Mouse (Mus musculus) gastrocnemius, postnatal 36 days (tissue): ENCODE results near the gene Gm49337. TPM values are rescaled to one million over a fixed set of nuclear protein-coding genes. Genes with fewer than 3 reads are reported as not detected.
"Not testable (repeated sequence)": the region's sequence is repeated elsewhere in the genome, so short reads cannot be mapped to it uniquely, and the experiment has no call there.

Experiments
- DNase-seq, 2 experiments: peaks; one replicate each; pipeline ENCODE4 v3.0.0; 2022
- intact Hi-C: fragments of 180-260 bp; cut with DNase I; formaldehyde crosslinking; loops from one replicate; pipeline ENCODE4 v1.15.1; 2025
- total RNA-seq, 2 experiments: library from RNA; stranded (reverse); gene quantifications; 2 replicates each; pipeline ENCODE4 v1.2.3; 2021

Gm49337 gene
- total RNA-seq, 2 experiments from 2014 or later = 0.59 TPM; not detected in 1

DNA sequence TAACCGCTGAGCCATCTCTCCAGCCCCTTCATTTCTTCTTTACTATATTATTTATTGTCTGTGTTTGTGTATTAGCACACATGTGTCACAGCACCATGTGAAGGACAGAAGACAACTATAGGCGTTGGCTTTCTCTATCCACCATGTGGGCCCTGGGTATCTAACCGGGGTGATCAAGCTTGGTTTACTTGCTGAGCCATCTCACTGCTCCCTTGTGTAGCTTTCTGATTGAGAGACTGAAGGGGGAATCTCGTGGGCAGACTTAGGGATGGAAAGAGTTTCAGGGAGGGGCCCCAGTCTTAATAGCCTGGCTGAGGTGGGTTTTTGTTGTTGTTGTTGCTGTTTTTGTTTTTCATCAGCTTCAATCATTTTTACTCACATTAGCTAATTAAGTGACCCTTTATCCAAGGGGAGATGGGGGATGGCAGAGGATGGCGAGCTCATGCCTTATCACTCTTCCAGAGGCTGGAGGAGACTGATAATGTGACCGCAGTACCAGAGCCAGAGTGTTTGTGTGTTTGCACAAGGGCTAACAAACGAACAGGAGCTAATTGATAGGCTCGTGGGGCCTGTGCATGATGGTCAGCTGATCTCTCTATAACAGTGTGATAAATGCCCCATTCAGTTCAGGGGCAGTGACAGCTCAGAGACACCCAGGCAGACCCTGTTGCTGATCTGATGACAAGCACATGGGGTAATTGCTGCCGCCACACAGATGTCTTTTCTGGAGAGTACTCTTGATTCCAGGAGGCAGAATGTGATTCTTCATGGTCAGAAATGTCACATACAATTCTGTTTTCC lies 20.6 kb downstream of the Gm49337 start:
- intact Hi-C loops = no loop called here

DNA sequence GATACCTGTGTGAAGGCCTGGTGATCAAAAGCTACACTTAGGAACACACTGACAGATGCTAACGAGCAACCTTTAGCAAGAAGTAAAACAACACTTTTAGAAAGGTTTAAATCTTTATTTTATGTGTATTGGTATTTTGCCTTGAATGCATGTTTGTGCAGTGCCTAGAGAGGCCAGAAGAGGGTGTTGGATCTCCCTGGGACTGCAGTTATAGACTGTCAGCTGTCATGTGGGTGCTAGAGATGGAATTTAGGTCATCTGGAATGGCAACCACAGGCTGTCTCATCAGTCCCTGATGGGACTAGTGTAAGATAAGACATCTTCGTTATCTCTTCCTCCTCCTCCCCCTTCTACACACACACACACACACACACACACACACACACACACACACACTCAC lies 25.2 kb downstream of the Gm49337 start:
- intact Hi-C loops = no loop called here

More for the DNA sequence above, 20.6 kb downstream of the Gm49337 start:
- no peak for DNase-seq

DNA sequence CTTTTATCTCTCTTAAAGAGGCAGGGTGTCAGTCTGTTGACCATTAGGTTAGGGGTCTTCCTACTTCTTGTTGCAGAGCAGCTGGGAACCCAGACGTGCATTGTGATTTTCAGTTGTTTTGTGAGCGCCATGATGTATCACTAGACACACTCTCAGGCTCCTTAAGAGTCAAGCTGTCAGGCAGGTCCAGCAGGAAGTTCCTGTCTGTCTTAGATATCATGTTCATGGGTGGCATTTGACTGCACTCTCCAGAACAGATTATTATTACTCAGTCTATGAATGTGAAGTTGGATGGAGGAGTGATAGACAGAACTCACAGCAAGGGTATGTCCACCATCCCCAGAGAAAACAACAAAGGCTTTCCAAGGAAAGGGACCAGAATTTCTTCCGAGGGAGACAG lies 31.2 kb downstream of the Gm49337 start:
- no peak for DNase-seq
- intact Hi-C loops = no loop called here

More for the DNA sequence above, 25.2 kb downstream of the Gm49337 start:
- no peak for DNase-seq

DNA sequence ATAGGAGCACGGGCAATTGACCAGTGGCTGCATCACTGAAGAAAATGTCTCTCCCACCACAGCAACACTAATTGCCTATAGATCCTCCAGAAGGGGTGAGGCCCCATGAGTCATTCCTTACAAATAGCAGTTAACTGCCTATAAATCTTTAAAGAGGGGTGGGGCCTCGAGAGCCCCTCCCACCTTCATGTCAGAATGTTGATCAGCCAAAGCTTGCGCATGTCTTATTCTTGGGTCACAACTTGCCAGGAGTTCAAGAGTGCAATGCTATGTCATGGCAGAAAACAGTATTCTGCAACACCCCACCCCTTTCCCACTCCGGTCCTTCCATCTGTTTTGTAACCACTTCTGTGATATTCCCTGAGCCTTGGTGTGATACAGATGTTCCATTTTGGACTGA lies 33.3 kb downstream of the Gm49337 start:
- intact Hi-C loops = no loop called here
- no peak for DNase-seq

DNA sequence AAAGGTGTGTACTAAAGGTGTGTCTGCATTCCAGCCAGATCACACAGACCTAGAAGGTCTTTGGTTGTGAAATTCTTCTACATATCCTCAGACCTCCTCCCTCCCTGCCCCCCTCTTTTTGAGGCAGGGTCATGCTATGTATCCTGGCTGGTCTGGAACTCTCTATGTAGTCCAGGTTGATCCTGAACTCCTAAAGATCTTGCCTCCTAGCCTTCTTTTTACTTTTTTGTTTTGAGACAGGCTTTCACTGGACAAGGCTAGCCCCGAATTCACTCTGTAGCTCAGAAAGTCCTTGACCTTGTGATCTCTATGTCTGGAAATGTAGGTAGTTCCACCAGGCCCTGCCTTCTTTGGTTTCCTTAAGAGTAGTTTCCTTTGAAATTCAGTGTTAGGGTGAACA lies 35.7 kb downstream of the Gm49337 start:
- DNase-seq = no peak
- intact Hi-C loops = no loop called here

DNA sequence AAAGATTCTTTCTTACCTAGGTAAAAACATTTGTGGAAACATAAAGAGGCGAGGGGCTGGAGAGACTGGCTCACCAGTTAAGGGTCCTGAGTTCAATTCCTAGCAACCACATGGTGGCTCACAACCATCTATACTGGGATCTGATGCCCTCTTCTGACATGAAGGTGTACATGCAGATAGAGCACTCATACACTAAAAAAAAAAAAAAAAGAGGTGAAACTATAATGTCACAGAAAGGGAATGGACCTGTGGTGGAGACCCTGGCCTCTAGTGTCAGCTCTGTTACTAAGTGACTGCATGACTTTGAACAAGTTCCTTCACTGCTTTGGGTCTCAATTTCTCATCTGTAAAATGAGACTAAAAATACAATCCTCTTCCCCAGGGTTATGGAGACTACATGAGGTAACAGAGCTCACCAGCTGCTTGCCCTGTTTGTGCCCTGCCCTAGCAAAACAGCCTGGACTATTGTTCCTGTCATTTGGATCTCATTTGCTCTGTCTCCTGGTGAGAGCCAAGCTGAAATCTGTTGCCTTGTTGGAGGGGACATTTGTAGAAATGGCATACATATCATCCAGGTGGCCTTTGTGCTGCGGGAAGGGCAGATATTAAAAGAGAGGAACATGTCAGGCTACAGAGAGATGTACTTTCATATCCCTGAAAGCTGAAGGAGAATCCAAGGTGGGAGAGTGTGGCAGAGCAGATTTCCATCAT lies 42.9 kb downstream of the Gm49337 start:
- intact Hi-C loops = loop anchor here (5.0 kb wide), 1 partner anchor 39 kb away; no protein-coding TSS in a partner anchor
- no peak for DNase-seq

DNA sequence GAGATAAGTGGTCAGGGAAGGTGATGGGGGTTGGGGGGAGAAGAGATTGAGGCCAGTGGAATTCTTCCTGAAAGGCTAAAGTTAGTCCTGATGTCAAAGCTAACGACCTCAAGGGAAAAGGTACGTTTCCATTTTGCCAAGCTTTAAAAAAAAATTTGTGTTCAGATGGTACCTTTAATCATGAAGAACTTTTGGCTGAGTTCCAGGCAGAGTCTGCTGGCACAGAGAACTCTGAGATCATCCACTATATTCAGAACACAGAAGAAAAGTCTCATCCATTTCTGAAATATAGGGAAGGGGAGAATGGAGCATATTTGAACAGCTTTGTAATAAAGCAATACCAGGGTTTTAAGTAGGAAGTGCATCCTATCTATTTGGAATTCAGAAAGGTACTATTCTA lies 43.9 kb downstream of the Gm49337 start:
- intact Hi-C loops = loop anchor here (5.0 kb wide), 1 partner anchor 40 kb away; no protein-coding TSS in a partner anchor
- no peak for DNase-seq

DNA sequence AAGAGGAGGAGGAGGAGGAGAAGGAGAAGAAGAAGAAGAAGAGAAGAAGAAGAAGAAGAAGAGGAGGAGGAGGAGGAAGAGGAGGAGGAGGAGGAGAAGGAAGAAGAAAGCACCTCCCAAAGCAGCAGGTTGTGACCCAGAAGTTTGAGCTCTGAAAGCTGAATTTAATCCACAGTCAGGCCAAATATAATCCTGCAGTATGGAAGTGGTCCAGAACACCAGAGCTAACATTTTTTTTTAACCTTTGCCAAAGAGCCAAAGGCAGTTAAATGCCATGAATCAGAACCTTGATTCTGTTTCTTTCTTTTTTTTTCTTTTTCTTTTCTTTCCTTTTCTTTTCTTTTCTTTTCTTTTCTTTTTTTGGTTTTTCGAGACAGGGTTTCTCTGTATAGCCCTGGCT lies 44.5 kb downstream of the Gm49337 start:
- not testable (repeated sequence) for DNase-seq
- intact Hi-C loops = loop anchor here (5.0 kb wide), 1 partner anchor 40 kb away; no protein-coding TSS in a partner anchor

DNA sequence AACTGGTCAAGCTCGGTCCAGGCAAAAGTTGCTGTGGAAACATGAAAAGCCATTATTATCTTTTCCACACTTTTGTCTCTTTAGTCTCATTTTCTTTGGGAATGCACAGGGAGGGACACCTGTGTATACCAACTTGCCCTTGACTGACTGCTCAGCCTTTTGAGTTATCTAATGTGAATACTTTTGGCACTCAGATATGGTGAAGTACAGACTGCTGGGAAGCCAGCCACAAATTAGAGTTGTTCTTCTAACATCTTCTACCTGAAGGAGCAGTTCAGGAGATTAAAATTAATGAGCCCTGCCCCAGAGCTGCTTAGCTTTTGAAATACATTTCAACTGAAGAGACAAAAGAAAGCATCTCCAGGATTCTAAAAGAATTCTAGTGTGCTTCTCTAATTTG lies 45.9 kb downstream of the Gm49337 start:
- intact Hi-C loops = loop anchor here (5.0 kb wide), 1 partner anchor 42 kb away; no protein-coding TSS in a partner anchor

DNA sequence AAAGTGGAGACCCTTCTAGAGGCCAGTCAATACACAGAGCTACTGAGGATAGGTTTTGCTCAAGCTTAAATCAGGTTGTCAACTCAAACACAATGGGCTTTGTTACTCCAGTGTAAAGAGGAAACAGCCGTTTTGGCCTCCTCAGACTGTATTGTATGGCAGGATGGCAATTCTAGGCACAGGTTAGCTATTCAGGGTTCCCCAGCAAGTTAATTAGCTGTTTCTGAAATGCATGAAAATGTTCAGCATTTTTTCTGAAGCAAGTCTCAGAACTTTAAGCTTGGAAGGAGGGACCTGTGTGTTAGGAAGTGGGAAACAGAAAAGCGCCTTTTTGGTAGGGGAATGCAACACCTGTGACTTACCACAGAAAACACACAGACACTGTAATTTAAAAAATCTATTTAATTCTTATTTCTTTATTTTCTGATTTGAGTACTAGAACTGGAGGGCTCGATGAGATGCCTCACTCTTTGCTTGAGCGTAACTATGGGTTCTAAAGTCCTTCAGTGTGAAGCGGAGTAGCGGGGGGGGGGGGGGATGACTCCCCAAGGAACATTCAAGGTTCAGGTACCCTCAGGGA lies 47.0 kb downstream of the Gm49337 start:
- intact Hi-C loops = no loop called here
- no peak for DNase-seq

More for the DNA sequence above, 45.9 kb downstream of the Gm49337 start:
- DNase-seq = no peak

DNA sequence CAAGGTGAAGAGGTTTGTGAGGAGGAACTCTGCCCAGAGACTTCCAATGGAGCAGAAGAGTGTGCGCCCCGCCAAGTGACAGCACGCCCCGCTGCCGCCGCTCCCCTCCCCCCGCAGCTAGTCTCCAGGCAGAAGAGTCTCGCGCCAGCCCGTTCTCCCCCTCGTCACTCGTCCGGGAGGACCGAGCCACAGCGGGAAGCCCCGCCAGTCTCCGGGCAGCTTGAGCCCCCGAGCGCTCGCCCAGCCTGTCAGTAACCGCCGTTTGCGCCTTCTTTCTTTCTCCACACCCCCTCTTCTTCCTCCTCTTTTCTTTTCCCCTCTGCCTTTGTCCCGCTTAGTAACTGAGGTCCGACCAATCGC lies 47.6 kb downstream of the Gm49337 start:
- DNase-seq = no peak
- intact Hi-C loops = no loop called here

DNA sequence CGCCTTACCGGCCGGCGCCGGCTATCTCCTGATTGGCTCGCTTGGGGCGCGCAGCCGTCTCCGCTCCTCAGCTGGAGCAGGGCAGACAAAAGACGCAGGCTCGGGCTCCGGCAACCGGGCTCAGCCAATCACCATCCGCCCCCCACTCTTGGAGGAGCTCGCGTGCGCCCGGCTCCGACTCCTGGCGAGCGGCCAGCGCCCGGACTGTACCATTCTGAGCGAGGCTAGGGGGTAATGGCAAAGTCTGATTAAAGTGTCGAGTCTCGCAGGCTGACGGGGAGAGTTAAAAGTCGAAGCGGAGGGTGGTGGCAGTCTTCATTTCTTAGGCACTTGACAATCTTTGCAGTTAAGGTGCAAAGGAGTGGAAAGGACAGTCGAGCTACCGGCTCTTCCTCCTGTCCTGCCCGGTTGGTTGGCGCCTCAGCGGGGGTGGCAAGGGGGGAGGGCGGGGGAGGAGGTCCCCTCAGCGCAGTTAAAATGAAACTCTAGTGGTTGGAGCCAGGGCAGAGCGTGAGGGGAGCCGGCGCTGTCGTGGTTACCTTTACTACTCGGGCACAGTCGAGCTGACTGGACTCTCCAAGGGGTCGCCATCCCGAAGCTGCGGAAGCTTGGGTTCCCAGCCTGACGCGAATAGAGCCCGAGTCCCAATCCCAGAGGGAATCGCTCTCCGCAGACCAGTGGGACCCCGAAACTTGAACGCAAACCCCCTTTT lies 48.1 kb downstream of the Gm49337 start, which contains the start of gene Pik3r3:
Gene Pik3r3 (plus strand): TSS at position 479 of the 712 bp plus-strand sequence.
- DNase-seq = peak; percentile 96 to 97
- intact Hi-C loops = no loop called here

DNA sequence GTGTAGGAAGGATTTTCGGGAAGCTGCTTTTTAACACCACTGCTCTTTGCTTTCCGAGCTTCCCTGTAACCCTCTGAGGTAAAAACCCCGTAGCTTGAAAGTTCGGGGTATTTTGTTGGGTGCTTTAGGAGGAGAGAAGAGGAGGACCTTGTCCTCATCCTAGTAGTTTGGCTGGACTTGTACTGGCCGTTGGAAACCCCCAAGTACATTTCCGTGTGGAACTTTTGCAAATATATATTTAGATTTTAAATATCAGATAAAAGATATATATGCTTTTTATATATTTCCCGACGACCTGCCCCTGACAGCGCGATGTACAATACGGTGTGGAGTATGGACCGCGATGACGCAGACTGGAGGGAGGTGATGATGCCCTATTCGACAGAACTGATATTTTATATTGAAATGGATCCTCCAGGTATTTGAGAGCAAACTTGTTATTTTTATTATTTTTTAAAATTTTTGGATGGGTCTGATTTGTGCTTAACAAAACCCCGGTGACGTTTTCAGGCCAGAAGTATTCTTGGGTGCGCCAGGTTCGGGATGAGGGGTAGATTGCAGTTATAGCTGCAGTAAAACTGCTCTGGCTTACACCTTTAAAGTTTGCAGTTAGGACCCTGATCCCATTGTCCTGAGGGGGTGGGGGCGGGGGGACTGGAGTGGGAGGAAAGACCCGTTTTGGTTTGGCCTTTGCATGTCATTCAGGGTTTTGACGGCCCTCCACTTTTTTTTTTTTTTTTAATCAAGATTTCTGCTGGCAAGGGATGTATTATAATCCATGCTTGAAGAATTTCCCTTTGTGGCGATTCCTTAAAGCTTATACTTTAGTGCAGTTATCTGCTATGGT lies 49.0 kb downstream of the Gm49337 start:
- intact Hi-C loops = no loop called here
- no peak for DNase-seq

DNA sequence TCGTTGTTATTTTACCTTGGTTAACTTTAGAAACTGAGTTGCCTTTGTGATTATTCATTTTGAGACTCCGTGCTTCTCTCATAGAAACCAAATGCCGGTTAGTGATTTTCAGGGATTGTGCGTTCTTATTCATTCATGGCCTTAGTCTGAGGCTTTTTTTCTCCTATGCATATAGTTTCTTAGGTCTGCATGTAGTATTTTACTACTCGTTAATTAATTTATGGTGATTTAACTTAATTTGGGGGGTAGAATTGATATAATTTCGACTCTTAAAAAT lies 49.6 kb downstream of the Gm49337 start:
- no peak for DNase-seq
- intact Hi-C loops = no loop called here

DNA sequence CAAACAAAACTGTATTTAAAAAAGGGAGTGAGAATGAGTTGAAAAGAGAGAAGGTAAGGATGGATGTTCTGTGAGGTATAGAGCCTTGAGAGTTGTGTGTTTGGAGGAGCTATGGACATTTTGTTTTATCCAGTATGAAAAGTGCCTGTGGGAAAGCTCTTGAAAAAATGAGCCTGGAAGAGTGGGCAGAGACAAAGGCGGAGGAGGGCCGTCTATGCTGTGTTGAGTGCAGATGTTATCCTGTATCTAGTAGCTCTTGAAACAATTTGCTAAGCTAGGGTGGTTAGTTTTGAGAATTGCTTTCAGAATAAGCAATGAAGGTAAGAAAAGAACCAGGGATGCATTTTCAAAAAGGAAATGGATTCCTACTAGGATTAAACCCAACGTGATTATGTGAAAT lies 70.2 kb downstream of the Gm49337 start:
- DNase-seq = no peak
- intact Hi-C loops = loop anchor here (1.0 kb wide), 1 partner anchor 85 kb away; no protein-coding TSS in a partner anchor

DNA sequence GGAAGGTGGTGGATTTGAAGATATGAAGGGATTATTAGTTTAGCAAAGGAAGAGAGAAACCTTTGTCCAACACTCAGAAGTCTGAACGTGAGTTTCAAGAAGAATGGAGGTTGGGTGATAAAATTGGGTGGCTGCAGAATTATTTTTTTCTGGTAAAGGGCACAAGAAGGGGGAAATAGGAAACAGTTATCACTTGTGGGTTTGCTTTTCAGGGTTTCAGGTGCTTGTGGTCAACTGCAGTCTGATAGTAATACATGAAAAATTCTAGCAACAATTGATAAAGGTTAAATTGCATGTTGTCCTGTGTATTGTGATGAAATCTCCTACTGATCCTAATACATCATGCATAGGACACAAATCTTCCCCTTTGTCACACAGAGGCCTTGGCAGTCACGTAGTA lies 71.1 kb downstream of the Gm49337 start:
- DNase-seq = no peak
- intact Hi-C loops = no loop called here

DNA sequence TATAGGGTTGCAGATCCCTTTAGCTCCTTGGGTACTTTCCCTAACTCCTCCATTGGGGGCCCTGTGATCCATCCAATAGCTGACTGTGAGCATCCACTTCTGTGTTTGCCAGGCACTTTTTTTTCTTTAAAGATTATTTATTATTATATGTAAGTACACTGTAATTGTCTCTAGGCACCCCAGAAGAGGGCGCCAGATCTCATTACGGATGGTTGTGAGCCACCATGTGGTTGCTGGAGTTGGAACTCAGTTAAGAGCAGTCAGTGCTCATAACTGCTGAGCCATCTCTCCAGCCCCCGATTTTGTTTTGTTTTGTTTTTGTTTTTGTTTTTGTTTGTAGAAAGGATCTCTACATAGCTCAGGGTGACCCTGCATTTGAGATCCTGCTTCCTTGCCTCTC lies 72.7 kb downstream of the Gm49337 start:
- DNase-seq = peak in 1 of 2 experiments; percentile 7
- intact Hi-C loops = not testable (repeated sequence)

DNA sequence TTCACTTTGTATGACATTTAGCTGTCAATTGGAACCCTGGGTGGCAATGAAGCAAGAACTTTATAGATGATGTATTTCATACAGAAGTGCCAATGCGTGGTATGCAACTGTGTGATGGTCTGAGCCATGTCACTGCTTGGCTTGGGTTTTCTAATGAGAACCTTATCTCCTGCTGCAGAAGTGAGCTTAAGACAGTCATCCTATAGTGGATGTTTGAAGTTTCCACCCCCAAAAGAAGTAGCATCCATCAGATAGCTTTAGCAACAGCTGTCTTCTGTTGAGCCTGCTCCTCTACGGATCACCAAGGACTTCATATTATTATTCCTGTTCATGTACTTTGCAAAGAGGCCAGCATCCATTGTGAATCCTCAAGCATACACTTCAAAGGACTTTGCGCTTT lies 76.8 kb downstream of the Gm49337 start:
- intact Hi-C loops = no loop called here
- DNase-seq = no peak

DNA sequence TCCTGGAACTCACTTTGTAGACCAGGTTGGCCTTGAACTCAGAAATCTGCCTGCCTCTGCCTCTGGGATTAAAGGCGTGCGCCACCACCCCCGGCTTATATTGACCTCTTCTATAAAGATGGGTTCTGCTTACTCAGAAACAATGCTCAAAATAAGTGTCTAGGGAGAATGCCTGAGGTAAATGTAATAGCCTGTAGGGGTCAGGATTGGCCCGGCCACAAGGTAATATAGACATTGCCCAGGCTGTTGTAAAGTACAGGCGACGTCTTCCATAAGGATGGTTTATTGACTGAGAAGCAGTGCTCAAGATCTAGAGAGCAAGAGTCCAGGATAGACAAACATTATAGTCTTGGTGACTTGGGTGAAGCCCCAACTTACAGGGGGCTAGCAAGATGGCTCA lies 95.0 kb downstream of the Gm49337 start:
- no peak for DNase-seq
- intact Hi-C loops = no loop called here

DNA sequence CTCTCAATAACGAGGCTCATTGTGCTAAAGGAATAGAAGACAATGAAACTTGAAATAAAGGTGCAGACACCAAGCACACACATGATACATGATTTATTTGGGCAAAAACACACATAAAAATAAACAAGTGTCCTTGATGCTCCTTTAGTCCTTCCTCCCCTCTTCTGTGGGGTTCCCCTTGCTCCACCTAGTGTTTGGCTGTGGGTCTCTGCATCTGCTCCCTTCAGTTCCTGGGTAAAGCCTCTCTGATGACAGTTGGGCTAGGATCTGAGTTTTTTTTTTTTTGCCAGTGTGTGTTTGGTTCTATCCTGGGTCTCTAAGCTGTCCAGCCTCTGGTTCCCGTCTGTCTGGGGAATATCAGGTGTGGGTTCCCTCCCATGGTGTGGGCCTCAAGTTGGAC lies 109.0 kb downstream of the Gm49337 start:
- intact Hi-C loops = no loop called here
- DNase-seq = no peak
